Mouse (Mus musculus) embryonic fibroblast, embryonic 13.5 days (primary cell): ENCODE results near the gene Acpp. TPM values are rescaled to one million over a fixed set of nuclear protein-coding genes. Genes with fewer than 3 reads are reported as not detected.
A peak's percentile ranks its signal among the peaks of the same experiment; 100 is the strongest.
"Not testable (repeated sequence)": the region's sequence is repeated elsewhere in the genome, so short reads cannot be mapped to it uniquely, and the experiment has no call there.

Source experiments
- H3K27ac ChIP-seq: 2 replicates; pipeline ENCODE4 v1.5.1; 2012; ENCODE audit warnings: low read length, control low read depth, inconsistent platforms; ENCODE audit not compliant: insufficient read depth
- H3K4me1 ChIP-seq: 2 replicates; pipeline ENCODE4 v1.6.1; 2011; ENCODE audit warnings: low read length; ENCODE audit not compliant: control insufficient read depth, insufficient read depth
- H3K4me3 ChIP-seq: 2 replicates; pipeline ENCODE4 v1.5.1; 2011; ENCODE audit warnings: mild to moderate bottlenecking, control low read depth, low read length; ENCODE audit not compliant: insufficient read depth
- CTCF ChIP-seq: IDR thresholded peaks from 2 replicates; pipeline ENCODE4 v1.5.1; 2011; ENCODE audit warnings: mild to moderate bottlenecking, control low read depth, low read length, moderate library complexity, borderline replicate concordance; ENCODE audit not compliant: insufficient read depth
- POLR2A ChIP-seq: IDR thresholded peaks from 2 replicates; pipeline ENCODE4 v1.6.1; 2011; ENCODE audit warnings: low read depth, mild to moderate bottlenecking, control low read depth, low read length, moderate library complexity
- polyA plus RNA-seq: library from polyadenylated mRNA; stranded (reverse); fragments of >200 nt; gene quantifications from 2 replicates; pipeline ENCODE4 v1.2.4, GENCODE M21; 2011; ENCODE audit warnings: low read depth; ENCODE audit not compliant: missing spikeins, insufficient read length

Gene Acpp
- 0.84 and 1.2 TPM in 2 replicates for polyA plus RNA-seq

GRCm38 (mm10) chr9:104337183-104337931 lies at the start of gene Acpp:
Gene Acpp (minus strand): TSS chr9:104337748.
- H3K27ac ChIP-seq, result no peak within 1 kb of the TSS
- H3K4me1 ChIP-seq, result 0 out of 2 replicates have a peak, but pooled peaks cover 2% of the 10 kb centered on the region
- no peak within 1 kb of the TSS for H3K4me3 ChIP-seq
- no peak for TF ChIP-seq CTCF
- TF ChIP-seq POLR2A, result no peak

- no peaks in the 10 kb centered on the region for H3K4me1 ChIP-seq
- H3K4me3 ChIP-seq, result no peak overlapping the region
- TF ChIP-seq POLR2A, result no peak
- no peak for TF ChIP-seq CTCF
- H3K27ac ChIP-seq, result no peak overlapping the region
These were observed 45.1 kb upstream of the Acpp start for GRCm38 (mm10) chr9:104382571-104383170.

GRCm38 (mm10) chr9:104379532-104380162 lies 42.1 kb upstream of the Acpp start:
- H3K4me1 ChIP-seq, result peaks cover 5% of the 10 kb centered on the region; the same call in 1 of the 2 replicates
- H3K27ac ChIP-seq, result no peak overlapping the region
- TF ChIP-seq POLR2A (no peak), CTCF (no peak)
- no peak overlapping the region for H3K4me3 ChIP-seq

- peaks cover 5% of the 10 kb centered on the region; the same call in 1 of the 2 replicates for H3K4me1 ChIP-seq
These were observed 38.0 kb upstream of the Acpp start for GRCm38 (mm10) chr9:104375573-104375972.

GRCm38 (mm10) chr9:104373253-104373652 lies 35.7 kb upstream of the Acpp start:
- Histone ChIP-seq H3K4me3 (no peak overlapping the region), H3K27ac (no peak overlapping the region), H3K4me1 (peaks cover 5% of the 10 kb centered on the region; the same call in 1 of the 2 replicates)
- peak; percentile 56; the same call in 1 of the 2 replicates for TF ChIP-seq CTCF
- TF ChIP-seq POLR2A, result no peak

More at GRCm38 (mm10) chr9:104375573-104375972, 38.0 kb upstream of the Acpp start:
- Histone ChIP-seq H3K27ac (no peak overlapping the region), H3K4me3 (no peak overlapping the region)
- no peak for TF ChIP-seq CTCF
- TF ChIP-seq POLR2A, result no peak

GRCm38 (mm10) chr9:104366983-104367382 lies 29.4 kb upstream of the Acpp start:
- TF ChIP-seq POLR2A, result no peak
- TF ChIP-seq CTCF, result no peak
- H3K4me1 ChIP-seq, result no peaks in the 10 kb centered on the region
- no peak overlapping the region for H3K4me3 ChIP-seq
- H3K27ac ChIP-seq, result no peak overlapping the region

GRCm38 (mm10) chr9:104361951-104362350 lies 24.4 kb upstream of the Acpp start:
- H3K4me1 ChIP-seq, H3K4me3 ChIP-seq, H3K27ac ChIP-seq: not testable (repeated sequence)

GRCm38 (mm10) chr9:104361073-104361891 lies 23.7 kb upstream of the Acpp start:
- Histone ChIP-seq H3K4me1 (no peaks in the 10 kb centered on the region), H3K27ac (no peak overlapping the region), H3K4me3 (no peak overlapping the region)
- TF ChIP-seq CTCF (no peak), POLR2A (no peak)

GRCm38 (mm10) chr9:104360389-104360788 lies 22.8 kb upstream of the Acpp start:
- TF ChIP-seq CTCF, result no peak
- no peak for TF ChIP-seq POLR2A
- Histone ChIP-seq H3K4me1 (no peaks in the 10 kb centered on the region), H3K4me3 (no peak overlapping the region), H3K27ac (no peak overlapping the region)
